Comparison of ENCODE assay signal across 15 mouse cellular contexts in genomic region chr2:22807312-22807711, GRCm38 (mm10). TPM values are rescaled to one million over a fixed set of nuclear protein-coding genes. Genes with fewer than 3 reads are reported as not detected.
A peak's percentile ranks its signal among the peaks of the same experiment; 100 is the strongest.
DNase-seq lines count a peak whose midpoint lies in the region; ATAC-seq and TF ChIP-seq lines count a peak whose summit lies in the region.
"Had no signal": no experiment of that assay in that cellular context is flagged by ENCODE, and none has a peak within 500 bp of the region (broad histone marks: within the 10 kb centered on the region; RNA-seq: fewer than 3 reads in every experiment).

No protein-coding gene starts in this region.

- H3K4me1 ChIP-seq in lung, postnatal 0 days (ENCODE audit: insufficient read depth, low read depth, low read length) = no peaks in the 10 kb centered on the region
- no peaks in the 10 kb centered on the region; the same call in 1 of the 2 replicates for H3K4me1 ChIP-seq in lung, adult 2 months (ENCODE audit: control insufficient read depth, insufficient read depth, low read length)
- no peaks in the 10 kb centered on the region for H3K4me1 ChIP-seq in hindbrain, embryonic 14.5 days (replicated peaks; ENCODE audit: control insufficient read depth, insufficient read depth, low read length)
- H3K4me1 ChIP-seq: heart, embryonic 12.5 days had no signal

- intact Hi-C loops in heart, postnatal 36 days (cut with DNase I) = no loop called here

- no peak for TF ChIP-seq EP300 in lung, postnatal 0 days (IDR thresholded peaks at IDR 0.05)

- TF ChIP-seq POLR2A in lung, adult 2 months (IDR thresholded peaks at IDR 0.05; ENCODE audit: borderline replicate concordance, extremely low read depth, low read depth, low read length) = no peak

- H3K27me3 ChIP-seq in lung, postnatal 0 days (replicated peaks; ENCODE audit: insufficient read depth, low read length) = no peaks in the 10 kb centered on the region
- no peaks in the 10 kb centered on the region for H3K27me3 ChIP-seq in hindbrain, embryonic 14.5 days (ENCODE audit: control insufficient read depth, insufficient read depth, low read length)
- H3K27me3 ChIP-seq: heart, embryonic 12.5 days; liver, embryonic 13.5 days had no signal

- H3K9me3 ChIP-seq in lung, postnatal 0 days (ENCODE audit: low read length) = no peaks in the 10 kb centered on the region
- H3K9me3 ChIP-seq in hindbrain, embryonic 14.5 days (ENCODE audit: control insufficient read depth, low read length) = no peaks in the 10 kb centered on the region
- H3K9me3 ChIP-seq: heart, embryonic 12.5 days; liver, embryonic 13.5 days had no signal

- no peak for ATAC-seq in lung, postnatal 0 days
- peak; percentile 75 to 77 for ATAC-seq in hematopoietic stem cell, adult 5-6 weeks (replicated peaks in 1 of 2; ENCODE audit: insufficient read depth in 1 of 2, low FRiP score in 2 of 2, low TSS enrichment in 1 of 2, low read depth in 1 of 2, poor library complexity in 2 of 2, severe bottlenecking in 2 of 2)
- no peak for ATAC-seq in hindbrain, embryonic 14.5 days (ENCODE audit: low FRiP score)

- no peak overlapping the region for H3K27ac ChIP-seq in lung, postnatal 0 days (ENCODE audit: low read length)
- H3K27ac ChIP-seq in hindbrain, embryonic 14.5 days = no peak overlapping the region
- H3K27ac ChIP-seq: liver, embryonic 13.5 days had no signal

- TF ChIP-seq CTCF in lung, postnatal 0 days (IDR thresholded peaks at IDR 0.05) = no peak
- no peak for TF ChIP-seq CTCF in lung, adult 2 months (IDR thresholded peaks at IDR 0.05; ENCODE audit: insufficient read depth, low read length)

- H3K36me3 ChIP-seq in lung, postnatal 0 days (ENCODE audit: insufficient read depth, low read length) = no peaks in the 10 kb centered on the region
- H3K36me3 ChIP-seq in hindbrain, embryonic 14.5 days (replicated peaks; ENCODE audit: control insufficient read depth, insufficient read depth) = no peaks in the 10 kb centered on the region
- H3K36me3 ChIP-seq: heart, embryonic 12.5 days; liver, embryonic 13.5 days had no signal

- peak; percentile 37 for DNase-seq in lung, postnatal 0 days (ENCODE audit: low spot score)
- no peak for DNase-seq in lung, adult 2 months
- peak; percentile 78 for DNase-seq in naive thymus-derived CD4-positive, alpha-beta T cell, adult 2 months (ENCODE audit: low read depth)
- DNase-seq in hindbrain, embryonic 14.5 days (ENCODE audit: low spot score) = no peak
- no peak for DNase-seq in heart, postnatal 36 days
- DNase-seq in kidney, postnatal 10 days = no peak
- no peak for DNase-seq in ovary, postnatal 36 days (ENCODE audit: low spot score)
- DNase-seq: adrenal gland, adult 2 months; cerebellum, adult 11-12 months; kidney, adult 11 months; liver, embryonic 13.5 days; right cerebral cortex, adult 18-20 months had no signal

- no peak overlapping the region for H3K4me2 ChIP-seq in lung, postnatal 0 days (replicated peaks; ENCODE audit: low read depth, low read length)
- no peak overlapping the region for H3K4me2 ChIP-seq in hindbrain, embryonic 14.5 days (replicated peaks)
- H3K4me2 ChIP-seq: heart, embryonic 12.5 days; liver, embryonic 13.5 days had no signal

- no peak overlapping the region for H3K9ac ChIP-seq in lung, postnatal 0 days (replicated peaks; ENCODE audit: low read depth)
- H3K9ac ChIP-seq in hindbrain, embryonic 14.5 days = no peak overlapping the region
- H3K9ac ChIP-seq: heart, embryonic 12.5 days; liver, embryonic 13.5 days had no signal

- 19% methylated on average over 1 of the region's 1 CpGs for WGBS in lung, postnatal 0 days
- WGBS in lung, adult 2 months = 21% methylated on average over 1 of the region's 1 CpGs
- 67% methylated on average over 1 of the region's 1 CpGs for WGBS in hindbrain, embryonic 14.5 days

- H3K4me3 ChIP-seq in lung, postnatal 0 days (ENCODE audit: low read depth, low read length) = no peak overlapping the region
- no peak overlapping the region for H3K4me3 ChIP-seq in lung, adult 2 months (replicated peaks; ENCODE audit: extremely low read depth, low read depth, low read length)
- no peak overlapping the region for H3K4me3 ChIP-seq in hindbrain, embryonic 14.5 days (replicated peaks; ENCODE audit: low read length)
- H3K4me3 ChIP-seq: heart, embryonic 12.5 days; liver, embryonic 13.5 days; myocyte had no signal

RNA-seq across cellular contexts. Expression of gene Apbb1ip, which starts 33.4 kb away (rescaled TPM):
- polyA plus RNA-seq in lung, postnatal 0 days (2015; fragmentation: Nextera tagmentation; extraction: Ambion mirVana) = 5.3 and 5.5 TPM in 2 replicates
- 5.5 and 6.1 TPM in 2 replicates for polyA plus RNA-seq in lung, adult 2 months (2012; rRNA removed)
- total RNA-seq in hematopoietic stem cell, adult 5-6 weeks (2017) = 22.7 and 28.1 TPM in 2 replicates
- 0.47 and 1.0 TPM in 2 replicates for polyA plus RNA-seq in hindbrain, embryonic 14.5 days (2014; fragmentation: Nextera tagmentation; extraction: Ambion mirVana)
- 1 to 10 TPM; 4.0 to 4.5 TPM for total RNA-seq in heart, postnatal 36 days (2021)

Comparison
In these comparisons a context has a peak if more than half of its experiments do, and no peak if none do; other contexts are left out.
1. DNase-seq: peak in lung, postnatal 0 days (single experiment) and naive thymus-derived CD4-positive, alpha-beta T cell, adult 2 months (single experiment); none in lung, adult 2 months (single experiment), hindbrain, embryonic 14.5 days (single experiment), heart, postnatal 36 days (0 of 2), kidney, postnatal 10 days (single experiment) and ovary, postnatal 36 days (single experiment).
2. ATAC-seq: peak in hematopoietic stem cell, adult 5-6 weeks (2 of 2); none in lung, postnatal 0 days (single experiment) and hindbrain, embryonic 14.5 days (single experiment).